Mouse (Mus musculus): ENCODE data around the gene Fcer1g. TPM values are rescaled to one million over a fixed set of nuclear protein-coding genes. Genes with fewer than 3 reads are reported as not detected.

Gene Fcer1g
- polyA plus RNA-seq, 1 experiment from 2014 or later: 19.9 TPM

GRCm38 (mm10) chr1:171234538-171234937, 373 bp upstream of the Fcer1g start:
- Histone ChIP-seq H3K4me2 (ENCODE audit: low read depth, low read length) (no peak overlapping the region), H3K27ac (replicated peaks; ENCODE audit: low read depth, low read length) (no peak overlapping the region), H3K27me3 (ENCODE audit: control insufficient read depth, insufficient read depth, low read length) (no peaks in the 10 kb centered on the region), H3K4me1 (ENCODE audit: control insufficient read depth, insufficient read depth, low read length) (no peaks in the 10 kb centered on the region), H3K9me3 (replicated peaks; ENCODE audit: control insufficient read depth, low read length) (no peaks in the 10 kb centered on the region), H3K36me3 (replicated peaks; ENCODE audit: control insufficient read depth, insufficient read depth, low read depth, low read length) (peaks cover 18% of the 10 kb centered on the region; the same call in 1 of the 2 replicates), H3K9ac (replicated peaks; ENCODE audit: low read length) (no peak overlapping the region), H3K4me3 (ENCODE audit: low read depth, low read length) (no peak overlapping the region)
- ATAC-seq (replicated peaks; ENCODE audit: insufficient number of reproducible peaks, low FRiP score, low TSS enrichment, low read depth) (no peak), DNase-seq (ENCODE audit: low spot score) (no peak)
- 95% methylated on average over 4 of the region's 4 CpGs for WGBS

GRCm38 (mm10) chr1:171232800-171233730, 1.1 kb downstream of the Fcer1g start:
- 89% methylated on average over 12 of the region's 12 CpGs for WGBS

DNA sequence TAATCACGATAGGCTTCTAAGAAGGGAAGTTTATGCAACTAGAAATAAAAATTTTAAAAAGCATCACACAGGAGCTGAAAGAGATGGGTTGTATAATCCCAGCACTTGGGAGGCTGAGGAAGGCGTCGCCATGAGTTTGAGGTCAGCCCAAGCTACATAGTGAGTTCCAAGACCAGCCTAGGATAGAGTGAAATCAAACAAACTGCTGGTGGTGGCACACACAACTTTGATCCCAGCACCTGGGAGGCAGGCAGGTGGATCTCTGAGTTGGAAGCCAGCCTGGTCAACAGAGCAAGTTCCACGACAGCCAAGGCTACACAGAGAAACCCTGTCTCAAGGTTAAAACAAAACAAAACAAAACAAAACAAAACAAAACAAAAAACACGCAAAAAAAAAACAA, 1.8 kb downstream of the Fcer1g start:
- Histone ChIP-seq H3K4me3 (ENCODE audit: low read depth, low read length) (no peak overlapping the region), H3K4me1 (ENCODE audit: control insufficient read depth, insufficient read depth, low read length) (no peaks in the 10 kb centered on the region), H3K9me3 (replicated peaks; ENCODE audit: control insufficient read depth, low read length) (no peaks in the 10 kb centered on the region), H3K36me3 (replicated peaks; ENCODE audit: control insufficient read depth, insufficient read depth, low read depth, low read length) (peaks cover 13% of the 10 kb centered on the region; the same call in 1 of the 2 replicates), H3K27ac (replicated peaks; ENCODE audit: low read depth, low read length) (no peak overlapping the region), H3K27me3 (ENCODE audit: control insufficient read depth, insufficient read depth, low read length) (no peaks in the 10 kb centered on the region), H3K9ac (replicated peaks; ENCODE audit: low read length) (no peak overlapping the region), H3K4me2 (ENCODE audit: low read depth, low read length) (no peak overlapping the region)
- no peak for ATAC-seq (replicated peaks; ENCODE audit: insufficient number of reproducible peaks, low FRiP score, low TSS enrichment, low read depth)
- WGBS: 87% methylated on average over 5 of the region's 5 CpGs
- no peak for DNase-seq (ENCODE audit: low spot score)

More at GRCm38 (mm10) chr1:171232800-171233730, 1.1 kb downstream of the Fcer1g start:
- Histone ChIP-seq H3K27ac (replicated peaks; ENCODE audit: low read depth, low read length) (no peak overlapping the region), H3K4me1 (ENCODE audit: control insufficient read depth, insufficient read depth, low read length) (no peaks in the 10 kb centered on the region), H3K9me3 (replicated peaks; ENCODE audit: control insufficient read depth, low read length) (no peaks in the 10 kb centered on the region), H3K4me3 (ENCODE audit: low read depth, low read length) (no peak overlapping the region), H3K36me3 (replicated peaks; ENCODE audit: control insufficient read depth, insufficient read depth, low read depth, low read length) (peaks cover 15% of the 10 kb centered on the region; the same call in 1 of the 2 replicates), H3K4me2 (ENCODE audit: low read depth, low read length) (no peak overlapping the region), H3K9ac (replicated peaks; ENCODE audit: low read length) (no peak overlapping the region), H3K27me3 (ENCODE audit: control insufficient read depth, insufficient read depth, low read length) (no peaks in the 10 kb centered on the region)
- DNase-seq (ENCODE audit: low spot score): no peak
- no peak for ATAC-seq (replicated peaks; ENCODE audit: insufficient number of reproducible peaks, low FRiP score, low TSS enrichment, low read depth)

DNA sequence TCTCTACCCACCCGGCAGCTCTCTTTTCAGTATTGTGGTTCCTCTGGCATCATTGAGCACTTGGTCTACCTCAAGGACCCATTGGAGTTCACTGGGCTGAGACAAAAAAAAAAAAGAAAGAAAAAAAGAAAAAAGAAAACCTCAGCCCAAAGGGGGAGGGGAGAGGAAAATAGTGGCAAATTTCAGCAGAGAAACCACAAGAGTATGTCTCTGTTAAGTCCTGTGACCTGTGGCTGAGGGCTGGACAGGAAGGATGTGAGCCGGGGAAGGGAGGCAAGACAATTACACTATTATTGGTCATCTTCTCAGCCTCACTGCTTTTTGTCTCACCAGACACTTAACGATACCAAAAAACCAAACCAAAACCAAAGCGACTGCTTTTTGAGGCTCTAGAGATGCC, 2.3 kb downstream of the Fcer1g start:
- no peak overlapping the region for H3K9ac ChIP-seq (replicated peaks; ENCODE audit: low read length)

DNA sequence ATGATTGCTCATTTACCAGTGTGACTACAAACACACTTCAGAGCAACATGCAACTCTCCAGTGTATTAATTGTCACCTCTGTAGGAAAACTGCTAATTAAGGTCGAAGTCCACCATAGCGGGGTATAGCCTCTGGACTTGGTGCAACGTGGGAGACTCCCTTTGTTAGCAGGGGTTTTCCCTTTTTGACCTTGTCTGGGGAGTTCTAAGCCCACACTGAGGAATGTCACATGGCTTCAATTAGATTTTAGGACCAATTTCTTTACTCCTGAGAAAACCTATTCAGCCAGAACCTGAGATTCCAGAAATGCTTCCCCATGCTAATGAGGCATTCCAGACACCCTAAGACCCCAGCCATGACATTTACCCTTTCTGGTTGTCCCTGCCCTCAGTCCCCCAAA, 4.0 kb downstream of the Fcer1g start:
- Histone ChIP-seq H3K27me3 (ENCODE audit: control insufficient read depth, insufficient read depth, low read length) (no peaks in the 10 kb centered on the region), H3K9me3 (replicated peaks; ENCODE audit: control insufficient read depth, low read length) (no peaks in the 10 kb centered on the region), H3K27ac (replicated peaks; ENCODE audit: low read depth, low read length) (no peak overlapping the region), H3K9ac (replicated peaks; ENCODE audit: low read length) (no peak overlapping the region), H3K36me3 (replicated peaks; ENCODE audit: control insufficient read depth, insufficient read depth, low read depth, low read length) (peaks cover 9% of the 10 kb centered on the region; the same call in 1 of the 2 replicates), H3K4me2 (ENCODE audit: low read depth, low read length) (no peak overlapping the region), H3K4me3 (ENCODE audit: low read depth, low read length) (no peak overlapping the region), H3K4me1 (ENCODE audit: control insufficient read depth, insufficient read depth, low read length) (no peaks in the 10 kb centered on the region)
- peak; percentile 57 for DNase-seq (ENCODE audit: low spot score)
- ATAC-seq (replicated peaks; ENCODE audit: insufficient number of reproducible peaks, low FRiP score, low TSS enrichment, low read depth): no peak
- 32% methylated on average over 3 of the region's 3 CpGs for WGBS

More for the DNA sequence above, 2.3 kb downstream of the Fcer1g start:
- Histone ChIP-seq H3K4me2 (ENCODE audit: low read depth, low read length) (no peak overlapping the region), H3K27me3 (ENCODE audit: control insufficient read depth, insufficient read depth, low read length) (no peaks in the 10 kb centered on the region), H3K4me3 (ENCODE audit: low read depth, low read length) (no peak overlapping the region), H3K4me1 (ENCODE audit: control insufficient read depth, insufficient read depth, low read length) (no peaks in the 10 kb centered on the region), H3K27ac (replicated peaks; ENCODE audit: low read depth, low read length) (no peak overlapping the region), H3K9me3 (replicated peaks; ENCODE audit: control insufficient read depth, low read length) (no peaks in the 10 kb centered on the region), H3K36me3 (replicated peaks; ENCODE audit: control insufficient read depth, insufficient read depth, low read depth, low read length) (peaks cover 13% of the 10 kb centered on the region; the same call in 1 of the 2 replicates)
- 40% methylated on average over 4 of the region's 4 CpGs for WGBS
- ATAC-seq (replicated peaks; ENCODE audit: insufficient number of reproducible peaks, low FRiP score, low TSS enrichment, low read depth): no peak
- no peak for DNase-seq (ENCODE audit: low spot score)

GRCm38 (mm10) chr1:171229750-171230149, 4.4 kb downstream of the Fcer1g start:
- Histone ChIP-seq H3K4me1 (ENCODE audit: control insufficient read depth, insufficient read depth, low read length) (no peaks in the 10 kb centered on the region), H3K9me3 (replicated peaks; ENCODE audit: control insufficient read depth, low read length) (no peaks in the 10 kb centered on the region), H3K4me3 (ENCODE audit: low read depth, low read length) (no peak overlapping the region), H3K36me3 (replicated peaks; ENCODE audit: control insufficient read depth, insufficient read depth, low read depth, low read length) (peaks cover 4% of the 10 kb centered on the region; the same call in 1 of the 2 replicates), H3K4me2 (ENCODE audit: low read depth, low read length) (no peak overlapping the region), H3K27me3 (ENCODE audit: control insufficient read depth, insufficient read depth, low read length) (no peaks in the 10 kb centered on the region), H3K27ac (replicated peaks; ENCODE audit: low read depth, low read length) (no peak overlapping the region), H3K9ac (replicated peaks; ENCODE audit: low read length) (no peak overlapping the region)
- 39% methylated on average over 6 of the region's 6 CpGs for WGBS
- DNase-seq (ENCODE audit: low spot score) (peak; percentile 25), ATAC-seq (replicated peaks; ENCODE audit: insufficient number of reproducible peaks, low FRiP score, low TSS enrichment, low read depth) (no peak)

- no peak overlapping the region for H3K9ac ChIP-seq (replicated peaks; ENCODE audit: low read length)
- H3K36me3 ChIP-seq (replicated peaks; ENCODE audit: control insufficient read depth, insufficient read depth, low read depth, low read length): no peaks in the 10 kb centered on the region
- no peak overlapping the region for H3K27ac ChIP-seq (replicated peaks; ENCODE audit: low read depth, low read length)
- H3K9me3 ChIP-seq (replicated peaks; ENCODE audit: control insufficient read depth, low read length): no peaks in the 10 kb centered on the region
- H3K4me1 ChIP-seq (ENCODE audit: control insufficient read depth, insufficient read depth, low read length): no peaks in the 10 kb centered on the region
- WGBS: 93% methylated on average over 1 of the region's 1 CpGs
- H3K4me3 ChIP-seq (ENCODE audit: low read depth, low read length): no peak overlapping the region
- H3K4me2 ChIP-seq (ENCODE audit: low read depth, low read length): no peak overlapping the region
- ATAC-seq (replicated peaks; ENCODE audit: insufficient number of reproducible peaks, low FRiP score, low TSS enrichment, low read depth) (no peak), DNase-seq (ENCODE audit: low spot score) (no peak)
- no peaks in the 10 kb centered on the region for H3K27me3 ChIP-seq (ENCODE audit: control insufficient read depth, insufficient read depth, low read length)
Observed at GRCm38 (mm10) chr1:171227879-171228278, 6.3 kb downstream of the Fcer1g start.

- no peak overlapping the region for H3K27ac ChIP-seq (replicated peaks; ENCODE audit: low read depth, low read length)
- H3K4me1 ChIP-seq (ENCODE audit: control insufficient read depth, insufficient read depth, low read length): no peaks in the 10 kb centered on the region
- H3K9ac ChIP-seq (replicated peaks; ENCODE audit: low read length): no peak overlapping the region
- H3K27me3 ChIP-seq (ENCODE audit: control insufficient read depth, insufficient read depth, low read length): no peaks in the 10 kb centered on the region
- no peak overlapping the region for H3K4me2 ChIP-seq (ENCODE audit: low read depth, low read length)
- no peak overlapping the region for H3K4me3 ChIP-seq (ENCODE audit: low read depth, low read length)
- no peak for ATAC-seq (replicated peaks; ENCODE audit: insufficient number of reproducible peaks, low FRiP score, low TSS enrichment, low read depth)
- no peak for DNase-seq (ENCODE audit: low spot score)
- H3K36me3 ChIP-seq (replicated peaks; ENCODE audit: control insufficient read depth, insufficient read depth, low read depth, low read length): no peaks in the 10 kb centered on the region
- no peaks in the 10 kb centered on the region for H3K9me3 ChIP-seq (replicated peaks; ENCODE audit: control insufficient read depth, low read length)
- WGBS: 49% methylated on average over 4 of the region's 4 CpGs
Observed at GRCm38 (mm10) chr1:171226780-171227179, 7.4 kb downstream of the Fcer1g start.
